Mouse (Mus musculus) thymus, adult 18-20 months (tissue): ENCODE results near the gene Olfr320.
A peak's percentile ranks its signal among the peaks of the same experiment; 100 is the strongest.
"Not testable (repeated sequence)": the region's sequence is repeated elsewhere in the genome, so short reads cannot be mapped to it uniquely, and the experiment has no call there.

ENCODE experiments used
- DNase-seq, 2 experiments: peaks; one replicate each; pipeline ENCODE4 v3.0.0; 2022; ENCODE audit warnings: mixed read lengths in 2 of 2

Gene Olfr320

GRCm38 (mm10) chr11:58680799-58681198 is at the start of gene Olfr320:
Gene Olfr320, plus strand, starts transcription at chr11:58681099.
- DNase-seq: no peak

- no peak for DNase-seq
These were observed 46.0 kb upstream of the Olfr320 start for GRCm38 (mm10) chr11:58634878-58635277.

- peak; percentile 13 to 28 for DNase-seq
These were observed 44.4 kb upstream of the Olfr320 start for GRCm38 (mm10) chr11:58636376-58636977.

- DNase-seq: no peak
These were observed 42.7 kb upstream of the Olfr320 start for GRCm38 (mm10) chr11:58638176-58638701.

- no peak for DNase-seq
These were observed 40.5 kb upstream of the Olfr320 start, which contains the start of gene Trim58 for GRCm38 (mm10) chr11:58640272-58640867. Gene Trim58, plus strand, starts transcription at chr11:58640465.

- no peak for DNase-seq
These were observed 39.8 kb upstream of the Olfr320 start for GRCm38 (mm10) chr11:58641057-58641456.

GRCm38 (mm10) chr11:58641638-58642358 is 39.1 kb upstream of the Olfr320 start:
- no peak for DNase-seq

GRCm38 (mm10) chr11:58643350-58643749 is 37.5 kb upstream of the Olfr320 start:
- DNase-seq: peak; percentile 13 to 18

- DNase-seq: no peak
These were observed 25.7 kb upstream of the Olfr320 start for GRCm38 (mm10) chr11:58655151-58655550.

- DNase-seq: no peak
These were observed 22.3 kb upstream of the Olfr320 start, which contains the start of gene Olfr322 for GRCm38 (mm10) chr11:58658596-58658995. Gene Olfr322, plus strand, starts transcription at chr11:58658782.

- DNase-seq: no peak
These were observed 11.6 kb upstream of the Olfr320 start for GRCm38 (mm10) chr11:58669252-58669651.

- no peak for DNase-seq
These were observed 9.1 kb upstream of the Olfr320 start for GRCm38 (mm10) chr11:58671825-58672224.

GRCm38 (mm10) chr11:58698862-58699261 is 18.0 kb downstream of the Olfr320 start, which contains the start of gene Olfr319:
Gene Olfr319, plus strand, starts transcription at chr11:58699162.
- no peak for DNase-seq

- DNase-seq: no peak
These were observed 28.2 kb downstream of the Olfr320 start for GRCm38 (mm10) chr11:58709086-58709485.

GRCm38 (mm10) chr11:58717723-58718122 is 36.8 kb downstream of the Olfr320 start:
- DNase-seq: not testable (repeated sequence)

- no peak for DNase-seq
These were observed 38.8 kb downstream of the Olfr320 start for GRCm38 (mm10) chr11:58719701-58720100.

GRCm38 (mm10) chr11:58723914-58724313 is 43.0 kb downstream of the Olfr320 start, which contains the start of gene Olfr318:
Gene Olfr318, minus strand, starts transcription at chr11:58724014.
- no peak for DNase-seq

- DNase-seq: not testable (repeated sequence)
These were observed 47.2 kb downstream of the Olfr320 start for GRCm38 (mm10) chr11:58727896-58728650.

- no peak for DNase-seq
These were observed 52.5 kb downstream of the Olfr320 start for GRCm38 (mm10) chr11:58733372-58733771.
